Mouse (Mus musculus): Measurements from ENCODE around the gene Plpp7.

GRCm38 (mm10) chr2:32063451-32064151, 31.7 kb upstream of the Plpp7 start:
- no peak for TF ChIP-seq CTCF (conservative IDR thresholded peaks at IDR 0.05; ENCODE audit: insufficient read depth, insufficient read length, low read depth, low read length)
- no peak for TF ChIP-seq POLR2A (IDR thresholded peaks at IDR 0.05; ENCODE audit: low read depth, low read length)

Measured in kidney, adult 2 months (tissue).